Mouse (Mus musculus) lung, embryonic 14.5 days (tissue): Measurements from ENCODE around the gene Elof1. TPM values are rescaled to one million over a fixed set of nuclear protein-coding genes. Genes with fewer than 3 reads are reported as not detected.

Experiments
- ATAC-seq: fragments of 200-750 bp; cut with Nextera tagmentation; 2 replicates; pipeline ENCODE4 v1.8.0; 2017; ENCODE audit warnings: mild to moderate bottlenecking, moderate TSS enrichment, moderate library complexity; ENCODE audit not compliant: insufficient read depth
- DNase-seq: peaks from one replicate; pipeline ENCODE4 v3.0.0-alpha.2; 2015
- H3K27ac ChIP-seq: fragments of 300-500 bp; sonication (generic); 2 replicates; pipeline ENCODE4 v1.5.1; 2014; ENCODE audit warnings: low read depth, mild to moderate bottlenecking, moderate library complexity
- H3K27me3 ChIP-seq: fragments of 300-500 bp; sonication (generic); 2 replicates; pipeline ENCODE4 v1.6.1; 2014; ENCODE audit warnings: low read length, control low read depth; ENCODE audit not compliant: insufficient read depth
- H3K36me3 ChIP-seq: fragments of 300-500 bp; sonication (generic); 2 replicates; pipeline ENCODE4 v1.6.1; 2014; ENCODE audit warnings: control low read depth; ENCODE audit not compliant: insufficient read depth
- H3K4me1 ChIP-seq: fragments of 300-500 bp; sonication (generic); 2 replicates; pipeline ENCODE4 v1.6.1; 2014; ENCODE audit warnings: antibody characterized with exemption, control low read depth; ENCODE audit not compliant: insufficient read depth
- H3K4me2 ChIP-seq: fragments of 300-500 bp; sonication (generic); 2 replicates; pipeline ENCODE4 v1.6.1; 2014; ENCODE audit warnings: mild to moderate bottlenecking
- H3K4me3 ChIP-seq: fragments of 300-500 bp; sonication (generic); 2 replicates; pipeline ENCODE4 v1.5.1; 2014; ENCODE audit warnings: low read depth, low read length
- H3K9ac ChIP-seq: fragments of 300-500 bp; sonication (generic); 2 replicates; pipeline ENCODE4 v1.6.1; 2014
- H3K9me3 ChIP-seq: fragments of 300-500 bp; sonication (generic); 2 replicates; pipeline ENCODE4 v1.6.1; 2016; ENCODE audit warnings: low read depth, low read length, control low read depth
- CTCF ChIP-seq: IDR thresholded peaks from 2 replicates; pipeline ENCODE4 v1.5.1; 2016; ENCODE audit warnings: antibody characterized with exemption, low read depth
- WGBS: fragments of 180-500 bp; shearing (Covaris S2); extraction: QIAGEN DNeasy Blood & Tissue Kit; methylation state at CpG from one replicate; pipeline ENCODE4 v1.1.7; 2014; 5-methylcytosine and 5-hydroxymethylcytosine counted together
- microRNA-seq: library from miRNA; unstranded; fragments of <30 nt; microRNA quantifications from one replicate; pipeline ENCODE4, GENCODE M21; 2016; ENCODE audit warnings: borderline number of aligned reads
- polyA plus RNA-seq: library from polyadenylated mRNA; unstranded; fragments of >200 nt; fragmentation: Nextera tagmentation; extraction: Ambion mirVana; gene quantifications from 2 replicates; pipeline ENCODE4 v1.2.1, GENCODE M21; 2014

The Elof1 gene
- polyA plus RNA-seq, 1 experiment from 2014 or later: 212 TPM

GRCm38 (mm10) chr9:22072276-22072675 lies 44.7 kb downstream of the Elof1 start:
- 91% methylated on average over 4 of the region's 4 CpGs for WGBS
- ATAC-seq (no peak), DNase-seq (no peak)
- no peaks in the 10 kb centered on the region for H3K4me1 ChIP-seq
- no peak overlapping the region for H3K27ac ChIP-seq
- no peak for TF ChIP-seq CTCF
- H3K4me2 ChIP-seq: no peak overlapping the region
- no peak overlapping the region for H3K4me3 ChIP-seq
- no peaks in the 10 kb centered on the region for H3K9me3 ChIP-seq
- no peak overlapping the region for H3K9ac ChIP-seq
- no peaks in the 10 kb centered on the region for H3K27me3 ChIP-seq
- peaks cover 50% of the 10 kb centered on the region for H3K36me3 ChIP-seq

GRCm38 (mm10) chr9:22070791-22071573 lies 46.0 kb downstream of the Elof1 start, which contains the start of the genes Gm49318 and Zfp653:
Gene Gm49318, minus strand, starts transcription at chr9:22071259.
Gene Zfp653, minus strand, starts transcription at chr9:22071376.
- peak; percentile 22 for TF ChIP-seq CTCF
- ATAC-seq (peak; percentile 98), DNase-seq (peak; percentile 99)
- under 1% methylated on average over 74 of the region's 87 CpGs for WGBS
- no peaks in the 10 kb centered on the region for H3K4me1 ChIP-seq
- H3K4me3 ChIP-seq: peak within 1 kb of the TSS; percentile 79
- H3K27ac ChIP-seq: peak within 1 kb of the TSS; percentile 99
- H3K9me3 ChIP-seq: no peaks in the 10 kb centered on the region
- H3K4me2 ChIP-seq: peak within 1 kb of the TSS; percentile 70
- H3K36me3 ChIP-seq: peaks cover 49% of the 10 kb centered on the region
- H3K27me3 ChIP-seq: no peaks in the 10 kb centered on the region
- H3K9ac ChIP-seq: peak within 1 kb of the TSS; percentile 92

DNA sequence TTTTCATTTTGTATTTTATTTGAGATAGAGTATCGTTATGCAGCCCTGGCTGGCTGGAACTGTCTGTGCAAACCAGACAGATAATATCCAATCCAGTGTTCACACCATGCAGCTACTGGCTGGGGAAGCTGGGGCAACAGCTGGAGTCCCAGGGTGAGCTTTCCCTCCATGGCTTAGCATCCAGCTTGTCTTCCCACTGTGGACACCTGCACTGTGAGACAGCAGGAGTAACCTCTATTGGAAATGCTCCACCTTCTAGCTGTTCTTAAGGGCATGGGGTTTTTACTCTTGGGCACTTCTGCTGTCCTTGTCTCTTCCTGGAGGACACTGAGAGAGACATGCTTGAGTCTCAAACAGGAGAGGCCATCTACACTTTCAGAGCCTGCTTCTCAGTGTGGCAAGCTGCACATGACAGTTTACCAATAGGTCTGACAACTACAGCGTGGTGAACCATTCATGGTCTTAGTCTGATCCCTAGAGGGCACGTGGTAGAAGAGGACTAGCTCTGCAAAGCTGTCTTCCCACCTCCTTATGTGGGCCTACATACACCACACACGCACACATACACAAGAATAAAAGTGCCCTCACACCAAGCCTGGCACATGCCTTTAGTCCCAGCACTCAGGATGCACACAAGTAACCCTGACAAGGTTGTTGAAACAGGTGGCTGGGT lies 47.0 kb downstream of the Elof1 start:
- Histone ChIP-seq H3K4me1 (no peaks in the 10 kb centered on the region), H3K4me2 (peak overlapping the region; percentile 70), H3K9me3 (no peaks in the 10 kb centered on the region), H3K4me3 (peak overlapping the region; percentile 79), H3K27ac (0 out of 2 replicates have a peak overlapping the region, but pooled peaks have one; percentile 99), H3K9ac (peak overlapping the region; percentile 17), H3K27me3 (no peaks in the 10 kb centered on the region), H3K36me3 (peaks cover 55% of the 10 kb centered on the region)
- DNase-seq (peak; percentile 5), ATAC-seq (peak; percentile 9; the same call in 1 of the 2 replicates)
- WGBS: 57% methylated on average over 4 of the region's 4 CpGs
- TF ChIP-seq CTCF: no peak

DNA sequence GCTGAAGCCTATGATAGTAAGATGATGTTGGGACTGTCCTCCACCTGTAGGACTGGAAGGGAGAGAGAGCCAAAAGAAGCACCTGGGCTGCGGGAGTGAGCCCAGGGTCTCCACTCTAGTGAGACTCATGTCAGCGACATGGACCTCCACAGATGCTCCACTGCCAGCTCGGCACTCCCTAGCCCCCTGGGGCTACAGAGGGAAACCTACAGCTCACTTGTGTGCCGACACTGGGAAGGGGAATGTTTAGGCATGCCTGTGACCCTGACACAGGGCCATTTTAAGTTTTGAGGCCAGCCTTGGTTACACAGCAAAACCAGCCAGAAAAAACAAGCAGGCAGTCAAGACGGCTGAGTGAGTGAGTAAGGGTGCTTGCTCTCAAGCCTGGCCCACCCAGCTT lies 49.8 kb downstream of the Elof1 start:
- ATAC-seq (no peak), DNase-seq (no peak)
- Histone ChIP-seq H3K36me3 (peaks cover 56% of the 10 kb centered on the region), H3K4me2 (no peak overlapping the region), H3K9ac (no peak overlapping the region), H3K9me3 (no peaks in the 10 kb centered on the region), H3K27ac (no peak overlapping the region), H3K4me3 (no peak overlapping the region), H3K4me1 (no peaks in the 10 kb centered on the region), H3K27me3 (no peaks in the 10 kb centered on the region)
- TF ChIP-seq CTCF: no peak
- WGBS: 77% methylated on average over 5 of the region's 5 CpGs

- no peak overlapping the region for H3K9ac ChIP-seq
- H3K27me3 ChIP-seq: no peaks in the 10 kb centered on the region
- no peak overlapping the region for H3K27ac ChIP-seq
- H3K9me3 ChIP-seq: no peaks in the 10 kb centered on the region
- DNase-seq: peak; percentile 65
- no peak overlapping the region for H3K4me3 ChIP-seq
- ATAC-seq: no peak
- no peak overlapping the region for H3K4me2 ChIP-seq
- WGBS: 65% methylated on average over 3 of the region's 3 CpGs
- TF ChIP-seq CTCF: peak; percentile 88
- H3K36me3 ChIP-seq: peaks cover 60% of the 10 kb centered on the region
- no peaks in the 10 kb centered on the region for H3K4me1 ChIP-seq
These were observed 50.5 kb downstream of the Elof1 start for GRCm38 (mm10) chr9:22066433-22066832.

GRCm38 (mm10) chr9:22065642-22066041 lies 51.3 kb downstream of the Elof1 start:
- H3K4me2 ChIP-seq: no peak overlapping the region
- H3K27ac ChIP-seq: no peak overlapping the region
- no peak overlapping the region for H3K9ac ChIP-seq
- ATAC-seq (no peak), DNase-seq (no peak)
- no peak overlapping the region for H3K4me3 ChIP-seq
- no peak for TF ChIP-seq CTCF
- H3K27me3 ChIP-seq: no peaks in the 10 kb centered on the region
- 92% methylated on average over 11 of the region's 11 CpGs for WGBS
- H3K36me3 ChIP-seq: peaks cover 60% of the 10 kb centered on the region
- no peaks in the 10 kb centered on the region for H3K9me3 ChIP-seq
- no peaks in the 10 kb centered on the region for H3K4me1 ChIP-seq

GRCm38 (mm10) chr9:22064341-22064740 lies 52.6 kb downstream of the Elof1 start:
- no peak for TF ChIP-seq CTCF
- Histone ChIP-seq H3K4me2 (no peak overlapping the region), H3K4me1 (no peaks in the 10 kb centered on the region), H3K27me3 (no peaks in the 10 kb centered on the region), H3K9me3 (no peaks in the 10 kb centered on the region), H3K9ac (no peak overlapping the region), H3K4me3 (no peak overlapping the region), H3K27ac (no peak overlapping the region), H3K36me3 (peaks cover 65% of the 10 kb centered on the region)
- DNase-seq (no peak), ATAC-seq (no peak)
- 83% methylated on average over 3 of the region's 3 CpGs for WGBS

Small RNA genes lying within 50 kb of the gene (microRNA-seq; reads per million reads assigned to microRNA genes)
- not detected for gene Mir7084

Other genes with a start within 250 kb of the Elof1 start
- 8.6 and 8.8 TPM in 2 replicates for gene Rab3d, start 199.0 kb downstream of the Elof1 start, polyA plus RNA-seq
- gene Ccdc159, start 189.7 kb downstream of the Elof1 start, polyA plus RNA-seq: 2.8 and 4.9 TPM in 2 replicates
- 39.5 and 40.1 TPM in 2 replicates for gene Tmem205, start 189.6 kb downstream of the Elof1 start, polyA plus RNA-seq
- 7.7 and 10.2 TPM in 2 replicates for gene Plppr2, start 180.1 kb downstream of the Elof1 start, polyA plus RNA-seq
- 10.2 and 12.2 TPM in 2 replicates for gene Swsap1, start 161.4 kb downstream of the Elof1 start, polyA plus RNA-seq
- 5.3 and 6.4 TPM in 2 replicates for gene Epor, start 153.7 kb downstream of the Elof1 start, polyA plus RNA-seq
- gene Rgl3, start 127.7 kb downstream of the Elof1 start, polyA plus RNA-seq: 3.8 and 5.5 TPM in 2 replicates
- gene Ccdc151, start 114.5 kb downstream of the Elof1 start, polyA plus RNA-seq: 1.4 and 1.5 TPM in 2 replicates
- gene Prkcsh, start 114.4 kb downstream of the Elof1 start, polyA plus RNA-seq: 94.4 and 107 TPM in 2 replicates
- 0.12 and 0.43 TPM in 2 replicates for gene Elavl3, start 65.1 kb downstream of the Elof1 start, polyA plus RNA-seq
- not detected in 2 replicates for gene Gm49318, start 45.9 kb downstream of the Elof1 start, polyA plus RNA-seq
- gene Zfp653, start 45.8 kb downstream of the Elof1 start, polyA plus RNA-seq: 10.7 and 12.4 TPM in 2 replicates
- 31.0 and 33.5 TPM in 2 replicates for gene Ecsit, start 31.7 kb downstream of the Elof1 start, polyA plus RNA-seq
- gene Cnn1, start 18.0 kb downstream of the Elof1 start, polyA plus RNA-seq: 69.1 and 71.2 TPM in 2 replicates
- 3.6 and 4.2 TPM in 2 replicates for gene Acp5, start 18.5 kb upstream of the Elof1 start, polyA plus RNA-seq
- 70.8 and 73.8 TPM in 2 replicates for gene Pigyl, start 39.7 kb upstream of the Elof1 start, polyA plus RNA-seq
- 0.53 and 0.68 TPM in 2 replicates for gene Zfp872, start 70.9 kb upstream of the Elof1 start, polyA plus RNA-seq
- 23.7 and 27.5 TPM in 2 replicates for gene Zfp809, start 108.5 kb upstream of the Elof1 start, polyA plus RNA-seq
- gene Zfp599, start 142.7 kb upstream of the Elof1 start, polyA plus RNA-seq: 6.6 and 6.8 TPM in 2 replicates
- 21.0 and 23.7 TPM in 2 replicates for gene Zfp810, start 190.5 kb upstream of the Elof1 start, polyA plus RNA-seq